Mouse (Mus musculus): ENCODE data around the gene Tanc2.

Gene Tanc2

DNA sequence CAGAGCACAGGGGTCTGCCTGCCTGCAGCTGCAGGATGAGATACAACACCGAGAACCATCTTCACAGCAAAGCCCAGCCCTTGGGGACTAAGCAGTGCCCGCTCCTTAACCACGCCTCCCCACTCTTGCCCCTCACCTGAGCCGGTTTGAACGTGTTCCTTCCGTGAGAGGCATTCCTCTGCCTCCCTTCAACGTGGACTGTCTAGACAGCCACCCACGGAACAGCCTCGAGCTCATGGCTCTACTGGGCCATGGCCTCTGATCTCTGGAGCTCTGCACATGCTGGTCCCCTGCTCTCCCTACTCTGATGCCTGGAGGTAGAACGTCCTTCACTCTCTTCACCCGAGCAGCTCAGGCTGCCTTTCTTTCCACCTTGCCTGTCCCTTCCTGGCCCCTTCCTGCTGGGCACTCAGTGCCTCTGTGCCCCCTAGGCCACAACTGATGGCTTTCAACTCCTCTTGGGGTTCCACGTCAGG is 363.2 kb downstream of the Tanc2 start, which contains the start of gene Cyb561:
Gene Cyb561 (minus strand): TSS at position 426 of the 476 bp plus-strand sequence.
- peak; percentile 45 for DNase-seq (ENCODE audit: low read depth, low spot score)

DNA sequence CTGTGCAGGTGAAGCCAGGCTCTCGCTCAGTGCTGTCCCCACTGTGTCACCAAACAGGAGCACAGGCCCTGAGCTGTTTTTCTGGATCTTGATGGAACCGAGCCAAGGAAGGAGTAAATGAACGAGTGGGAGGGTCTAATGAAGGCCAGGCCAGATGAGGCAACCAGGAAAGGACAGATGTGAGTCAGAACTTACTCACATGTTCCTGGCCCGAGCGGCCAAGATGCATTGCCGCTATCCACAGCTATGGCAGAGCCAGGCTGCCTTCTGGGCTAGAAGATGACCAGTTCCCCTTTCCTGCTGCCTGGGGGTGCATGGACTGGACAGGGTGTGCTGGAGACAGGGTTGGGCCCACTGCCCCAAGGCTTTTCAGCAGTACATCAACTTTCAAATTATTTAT is 363.6 kb downstream of the Tanc2 start:
- DNase-seq (ENCODE audit: low read depth, low spot score), result no peak

DNA sequence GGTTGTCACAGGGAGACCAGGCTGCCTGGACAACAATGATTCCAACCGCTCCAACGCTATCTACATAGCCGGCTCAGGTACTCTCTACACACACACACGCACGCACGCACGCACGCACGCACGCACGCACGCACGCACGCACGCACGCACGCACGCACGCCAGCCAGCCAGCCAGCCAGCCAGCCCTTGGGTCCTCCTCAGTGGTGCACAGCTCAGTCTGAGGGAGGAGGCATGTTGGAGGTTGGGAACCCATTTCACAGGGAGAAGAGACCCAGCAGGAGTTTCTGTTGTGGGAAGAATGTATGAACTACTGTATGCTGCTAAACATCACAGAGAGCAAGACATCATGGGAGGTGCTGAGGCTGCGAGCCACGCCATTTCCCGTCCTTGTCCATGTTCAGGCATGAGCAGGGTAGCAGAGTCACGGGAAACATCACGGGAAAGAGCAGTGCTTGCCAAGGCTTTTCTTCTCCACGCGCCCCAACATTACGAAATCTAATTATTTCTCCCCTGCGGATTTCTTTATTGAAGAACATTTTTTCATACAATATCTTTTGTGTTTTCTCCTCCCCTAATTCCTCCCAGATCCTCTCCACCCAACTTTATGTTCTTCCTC is 366.1 kb downstream of the Tanc2 start:
- peak; percentile 65 for DNase-seq (ENCODE audit: low read depth, low spot score)

DNA sequence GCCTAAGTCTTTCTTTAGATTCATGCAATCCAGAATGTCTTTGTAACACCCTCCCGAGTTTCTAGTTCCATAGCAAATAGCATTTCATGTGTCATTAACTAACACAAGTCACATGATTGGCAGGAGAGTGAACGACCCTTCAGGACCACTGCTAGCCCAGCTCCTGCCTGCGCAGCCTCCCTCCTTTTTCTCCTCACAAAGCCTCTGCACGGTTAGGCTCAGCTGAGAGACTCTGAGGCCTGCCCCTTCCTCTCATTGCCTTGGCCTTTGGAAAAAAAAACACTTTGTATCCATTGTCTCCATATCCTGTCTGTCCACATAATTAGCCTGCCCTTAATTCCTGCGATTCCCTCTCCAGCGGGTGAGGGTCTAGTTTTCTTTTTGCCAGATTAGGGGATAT is 367.7 kb downstream of the Tanc2 start:
- no peak for DNase-seq (ENCODE audit: low read depth, low spot score)

- DNase-seq (ENCODE audit: low read depth, low spot score), result no peak
Observed at GRCm38 (mm10) chr11:105958566-105958965, 368.8 kb downstream of the Tanc2 start.

DNA sequence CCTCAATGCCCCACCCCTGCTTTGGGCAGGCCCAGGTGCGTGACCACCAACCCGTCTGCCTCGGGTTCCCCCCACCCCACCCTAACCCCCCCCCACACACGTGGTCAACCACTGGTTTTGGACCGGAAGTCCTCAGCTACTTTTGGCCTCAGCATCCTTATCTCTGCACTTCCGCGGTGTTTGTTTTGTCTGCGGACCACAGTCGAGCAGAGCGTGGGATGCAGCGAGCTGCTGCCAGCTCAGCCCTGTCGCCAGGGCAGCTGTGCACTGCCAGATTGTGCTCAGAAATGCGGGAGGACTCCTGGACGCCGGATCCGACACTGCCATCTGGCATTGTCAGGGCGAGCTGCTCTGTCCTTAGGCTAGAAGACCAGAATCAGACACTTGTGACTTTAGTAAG is 369.6 kb downstream of the Tanc2 start:
- no peak for DNase-seq (ENCODE audit: low read depth, low spot score)

DNA sequence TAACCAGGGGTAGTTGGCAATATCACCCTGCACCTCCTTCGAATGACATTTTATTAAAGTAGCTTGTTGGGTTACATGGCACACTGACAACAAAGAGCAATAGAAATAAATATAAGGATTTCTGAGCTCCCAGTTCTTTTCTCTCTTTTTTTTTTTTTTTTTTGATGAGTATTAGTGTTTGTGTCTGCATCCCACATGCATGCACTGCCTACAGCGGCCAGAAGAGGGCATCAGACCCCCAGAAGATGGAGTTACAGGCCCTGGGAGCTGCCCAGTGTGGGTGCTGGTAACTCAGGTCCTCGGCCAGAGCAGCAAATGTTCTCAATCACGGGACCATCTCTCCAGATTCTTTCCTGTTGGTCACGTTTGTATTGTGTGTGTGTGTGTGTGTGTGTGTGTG is 374.9 kb downstream of the Tanc2 start:
- DNase-seq (ENCODE audit: low read depth, low spot score), result peak; percentile 74

- no peak for DNase-seq (ENCODE audit: low read depth, low spot score)
Observed at GRCm38 (mm10) chr11:105966288-105966687, 376.5 kb downstream of the Tanc2 start.

DNA sequence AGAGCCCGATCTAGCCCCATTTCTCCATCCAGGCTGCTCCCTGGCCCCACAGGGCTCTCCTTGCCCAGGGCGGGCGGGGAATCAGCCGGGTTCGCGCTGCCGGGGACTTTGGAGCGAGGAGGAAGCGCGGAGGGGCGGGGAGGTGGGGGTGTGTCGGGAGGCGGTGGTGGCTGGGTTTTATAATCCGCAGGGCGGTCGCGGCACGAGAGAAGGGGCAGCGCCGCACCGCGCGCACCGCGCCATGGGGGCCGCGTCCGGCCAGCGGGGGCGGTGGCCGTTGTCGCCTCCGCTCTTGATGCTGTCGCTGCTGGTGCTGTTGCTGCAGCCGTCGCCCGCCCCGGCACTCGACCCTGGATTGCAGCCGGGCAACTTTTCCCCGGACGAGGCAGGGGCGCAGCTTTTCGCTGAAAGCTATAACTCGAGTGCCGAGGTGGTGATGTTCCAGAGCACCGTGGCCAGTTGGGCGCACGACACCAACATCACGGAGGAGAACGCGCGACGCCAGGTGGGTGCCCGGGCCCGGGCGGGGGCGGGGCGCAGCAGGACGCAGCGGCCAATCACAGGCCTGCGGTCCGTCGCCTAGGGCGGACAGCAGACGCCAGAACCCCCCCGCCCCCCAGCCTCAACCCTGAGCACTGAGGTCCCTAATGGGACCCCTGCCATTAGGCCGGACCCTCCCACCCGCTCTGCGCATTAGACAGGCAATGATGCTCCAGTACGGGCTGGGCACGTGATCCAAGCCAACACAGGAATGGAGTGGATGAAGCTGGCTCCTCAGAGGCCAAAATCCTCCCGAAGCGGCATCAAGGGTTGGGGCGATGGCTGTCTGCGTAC is 378.2 kb downstream of the Tanc2 start, which contains the start of gene Ace:
Gene Ace (plus strand): TSS at position 205 of the 834 bp plus-strand sequence.
- no peak for DNase-seq (ENCODE audit: low read depth, low spot score)

DNA sequence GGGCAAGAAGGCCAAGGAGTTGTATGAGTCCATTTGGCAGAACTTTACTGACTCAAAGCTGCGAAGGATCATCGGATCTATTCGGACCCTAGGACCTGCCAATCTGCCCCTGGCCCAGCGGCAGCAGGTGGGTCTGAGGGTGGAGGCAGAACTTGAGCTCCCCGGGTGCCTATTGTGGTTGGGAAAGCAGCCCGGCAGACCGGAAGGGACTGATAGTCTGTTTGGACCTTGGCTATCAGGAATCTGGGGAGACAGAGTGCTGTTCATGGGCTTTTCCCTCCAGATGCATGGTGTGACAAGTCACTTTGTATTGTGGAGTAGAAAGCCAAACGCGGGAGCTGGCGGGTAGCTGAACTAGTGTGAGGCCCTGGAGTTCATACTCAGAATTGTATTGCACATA is 379.2 kb downstream of the Tanc2 start:
- DNase-seq (ENCODE audit: low read depth, low spot score), result no peak

- no peak for DNase-seq (ENCODE audit: low read depth, low spot score)
Observed at GRCm38 (mm10) chr11:105969516-105969915, 379.7 kb downstream of the Tanc2 start.

- DNase-seq (ENCODE audit: low read depth, low spot score), result no peak
Observed at GRCm38 (mm10) chr11:105974593-105974992, 384.8 kb downstream of the Tanc2 start.

DNA sequence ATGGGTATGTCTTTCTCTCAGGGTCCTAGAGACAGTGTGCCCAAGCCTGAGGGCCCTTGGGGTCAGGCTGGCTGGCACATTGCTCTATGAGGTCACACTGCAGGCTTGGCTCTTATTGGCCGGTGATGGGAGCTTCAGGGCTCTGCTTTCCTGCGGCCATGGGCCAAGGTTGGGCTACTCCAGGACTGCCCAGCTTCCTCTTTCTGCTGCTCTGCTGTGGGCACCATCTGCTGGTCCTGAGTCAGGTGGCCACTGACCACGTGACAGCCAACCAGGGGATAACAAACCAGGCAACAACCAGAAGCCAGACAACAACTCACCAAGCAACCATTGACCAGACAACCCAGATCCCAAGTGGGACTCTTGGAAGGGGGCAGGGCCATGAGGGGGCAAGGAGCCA is 385.3 kb downstream of the Tanc2 start:
- no peak for DNase-seq (ENCODE audit: low read depth, low spot score)

DNA sequence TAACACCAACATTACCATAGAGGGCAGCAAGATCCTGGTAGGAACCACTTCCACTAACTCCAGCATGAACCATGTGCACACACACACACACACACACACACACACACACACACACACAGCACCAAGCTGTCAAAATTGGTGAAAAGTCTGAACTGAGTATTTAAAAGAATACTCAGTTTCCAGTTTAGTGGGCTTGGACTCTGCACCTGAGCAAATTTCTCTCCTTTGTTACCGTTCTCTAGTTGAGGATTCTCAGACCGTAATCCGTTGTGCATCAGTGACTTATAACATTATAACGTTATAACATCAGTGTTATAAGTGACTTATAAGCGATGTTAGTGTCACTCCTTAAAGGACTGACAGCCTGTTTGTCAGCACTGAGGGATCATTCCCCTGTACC is 385.9 kb downstream of the Tanc2 start:
- no peak for DNase-seq (ENCODE audit: low read depth, low spot score)

GRCm38 (mm10) chr11:105978232-105978631 is 388.4 kb downstream of the Tanc2 start:
- no peak for DNase-seq (ENCODE audit: low read depth, low spot score)

- no peak for DNase-seq (ENCODE audit: low read depth, low spot score)
Observed at GRCm38 (mm10) chr11:105978634-105979033, 388.8 kb downstream of the Tanc2 start.

Measured in ES-CJ7 (cell line).